Mouse (Mus musculus) hindlimb bud, embryonic 11.5 days (tissue): ENCODE results near the gene Add1.

ENCODE experiments used
- DNase-seq: peaks from one replicate; pipeline ENCODE4 v3.0.0-alpha.2; 2012; ENCODE audit warnings: low read depth, low spot score; ENCODE audit errors: extremely low spot score

Add1 gene

DNA sequence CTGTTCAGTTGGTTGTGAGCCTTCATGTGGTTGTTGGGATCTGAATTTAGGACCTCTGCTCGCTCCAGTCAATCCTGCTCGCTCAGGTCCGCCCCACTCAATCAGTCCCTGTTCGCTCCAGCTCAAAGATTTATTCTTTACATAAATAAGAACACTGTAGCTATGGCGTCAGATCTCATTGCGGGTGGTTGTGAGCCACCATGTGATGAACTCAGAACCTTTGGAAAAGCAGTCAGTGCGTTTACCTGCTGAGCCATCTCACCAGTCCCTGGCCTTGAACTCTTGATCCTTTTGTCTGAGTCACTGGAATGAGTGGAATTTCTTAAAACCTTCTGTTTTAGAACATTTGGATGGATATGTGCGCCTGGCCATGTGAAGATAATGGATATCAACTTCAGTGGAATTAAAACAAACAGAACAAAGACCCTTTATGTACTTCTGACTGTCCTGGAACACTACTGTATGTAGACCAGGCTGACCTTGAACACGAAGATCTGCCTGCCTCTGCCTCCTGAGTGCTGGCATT, 19.8 kb downstream of the Add1 start:
- DNase-seq, result no peak

- no peak for DNase-seq
Measured at GRCm38 (mm10) chr5:34604576-34604975, 31.1 kb downstream of the Add1 start.

- no peak for DNase-seq
Measured at GRCm38 (mm10) chr5:34607100-34607880, 33.8 kb downstream of the Add1 start.

- no peak for DNase-seq
Measured at GRCm38 (mm10) chr5:34608226-34608625, 34.8 kb downstream of the Add1 start.

- no peak for DNase-seq
Measured at GRCm38 (mm10) chr5:34609966-34610365, 36.5 kb downstream of the Add1 start.

DNA sequence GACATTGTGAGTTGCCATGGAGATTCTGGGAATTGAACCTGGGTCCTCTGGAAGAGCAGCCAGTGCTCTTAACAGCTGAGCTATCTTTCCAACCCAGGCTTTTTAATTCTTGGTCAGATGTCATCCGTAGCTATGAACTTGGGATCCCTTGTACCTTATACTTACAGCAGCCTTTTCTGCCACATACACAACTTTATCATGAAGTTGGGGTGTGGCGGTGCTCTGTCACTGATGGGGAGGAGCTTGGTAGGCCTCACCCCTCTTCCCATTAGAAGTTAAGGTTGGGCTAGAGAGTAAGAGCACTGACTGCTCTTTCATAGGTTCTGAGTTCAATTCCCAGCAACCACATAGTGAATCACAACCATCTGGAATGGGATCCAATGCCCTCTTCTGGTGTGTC, 59.5 kb downstream of the Add1 start:
- DNase-seq, result no peak

- DNase-seq, result no peak
Measured at GRCm38 (mm10) chr5:34633641-34634040, 60.2 kb downstream of the Add1 start.

GRCm38 (mm10) chr5:34634746-34635400, 61.4 kb downstream of the Add1 start:
- no peak for DNase-seq

- no peak for DNase-seq
Measured at GRCm38 (mm10) chr5:34635665-34636192, 62.3 kb downstream of the Add1 start.

DNA sequence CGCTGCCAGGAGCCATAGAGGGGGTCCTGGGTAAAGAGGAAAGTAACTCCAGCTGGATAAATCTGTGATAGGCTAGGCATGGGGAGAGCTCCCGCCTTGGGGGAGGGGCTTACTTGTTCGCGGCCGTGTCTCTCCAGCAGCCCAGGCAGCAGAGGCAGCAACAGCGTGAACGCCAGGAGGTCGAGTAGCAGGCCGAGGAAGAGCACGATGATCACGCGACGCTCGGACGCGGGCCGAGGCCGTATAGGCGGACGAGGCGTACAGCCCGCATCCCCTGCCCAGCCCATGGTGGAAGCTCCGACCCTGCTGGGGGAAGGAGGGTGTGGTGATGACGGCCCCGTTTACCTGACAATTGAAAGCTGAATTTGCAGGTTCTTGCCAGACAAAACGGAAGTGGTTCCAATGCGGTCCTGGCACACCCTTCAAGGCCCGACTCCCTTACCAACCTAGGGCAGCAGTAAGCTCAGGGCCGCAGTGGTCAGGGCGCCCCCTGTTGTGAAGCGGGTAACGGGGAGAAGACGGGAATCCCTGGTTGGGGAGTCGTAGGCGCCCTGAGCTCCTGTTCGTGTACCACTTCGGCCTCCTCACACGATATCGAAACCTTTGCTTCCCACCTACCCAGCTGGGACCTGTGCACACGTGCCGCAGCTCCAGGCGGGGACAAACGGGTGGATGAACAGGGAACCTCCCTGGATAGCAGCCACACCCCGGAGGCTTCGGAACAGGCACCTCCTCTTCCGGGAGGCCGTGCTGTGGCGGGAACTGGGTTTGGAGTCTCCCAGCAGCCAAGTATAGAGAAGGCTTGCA, 63.2 kb downstream of the Add1 start, which contains the start of gene Mfsd10:
Mfsd10 (minus strand) TSS at position 732 of the 807 bp plus-strand sequence.
- no peak for DNase-seq

DNA sequence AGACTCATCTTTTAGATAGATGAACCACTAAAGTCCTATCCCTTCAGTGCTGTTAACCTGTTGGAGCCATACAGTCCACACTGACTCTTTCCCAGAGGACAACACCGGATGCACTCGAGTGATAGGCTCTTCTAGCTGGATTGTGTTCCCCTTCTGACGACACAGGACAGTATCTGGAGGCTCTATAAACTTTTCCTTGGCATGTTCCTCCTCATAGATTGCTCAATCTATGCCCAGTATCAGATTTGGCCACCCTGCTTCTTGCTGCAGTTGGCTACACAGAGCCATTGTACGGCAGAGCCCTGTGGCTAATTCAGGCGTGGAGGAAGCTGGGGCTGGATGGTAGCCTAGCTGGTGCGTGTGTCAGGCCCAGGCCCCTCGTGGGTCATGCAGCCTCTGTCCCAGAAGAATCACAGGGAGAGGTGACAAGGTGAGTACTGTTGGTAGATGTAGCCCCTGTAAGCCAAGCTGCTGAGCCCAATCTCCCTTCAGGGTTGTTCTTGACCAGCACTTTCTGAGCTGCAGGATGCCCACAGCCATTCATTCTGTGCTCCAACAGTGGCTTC, 64.2 kb downstream of the Add1 start:
- no peak for DNase-seq

DNA sequence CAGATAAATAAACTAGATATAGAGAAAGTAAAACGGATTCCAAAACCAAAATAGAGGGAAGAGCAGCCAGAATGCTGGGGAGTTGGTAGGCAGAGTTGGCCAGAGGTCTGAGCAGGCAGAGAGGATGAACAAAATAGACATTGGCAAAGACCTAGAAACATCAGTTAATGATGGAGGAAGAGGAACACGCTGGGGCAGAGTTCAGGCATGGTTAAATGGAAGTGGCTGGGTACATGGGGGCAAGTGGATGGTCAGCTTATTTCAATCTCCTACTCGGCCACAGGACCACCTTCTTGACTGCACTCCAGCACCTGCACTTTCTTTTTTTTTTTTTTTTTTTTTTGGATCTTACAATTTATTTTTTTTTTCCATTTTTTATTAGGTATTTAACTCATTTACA, 68.5 kb downstream of the Add1 start:
- no peak for DNase-seq

- DNase-seq, result no peak
Measured at GRCm38 (mm10) chr5:34642932-34643331, 69.5 kb downstream of the Add1 start.

DNA sequence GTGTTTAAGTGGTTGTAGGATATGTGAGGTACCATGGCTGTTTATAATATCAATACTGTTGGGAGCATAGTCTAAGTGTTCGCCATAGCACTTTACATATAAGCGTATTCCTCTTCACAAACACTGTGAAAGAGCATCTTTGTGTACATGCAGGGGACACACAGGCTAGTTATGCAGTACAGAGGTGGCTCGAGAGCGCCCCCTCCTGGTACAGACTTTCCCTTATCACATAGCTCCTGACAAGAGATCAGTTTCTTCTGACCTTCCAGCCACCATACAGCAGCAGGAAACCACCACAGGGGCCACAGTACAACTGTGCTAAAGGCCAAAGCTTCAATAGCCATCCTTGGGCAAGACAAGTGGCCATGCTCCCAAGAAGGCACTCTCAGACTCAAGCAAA, 74.1 kb downstream of the Add1 start:
- DNase-seq, result no peak

- DNase-seq, result no peak
Measured at GRCm38 (mm10) chr5:34652961-34653360, 79.5 kb downstream of the Add1 start.

- DNase-seq, result no peak
Measured at GRCm38 (mm10) chr5:34654881-34655280, 81.4 kb downstream of the Add1 start.

- no peak for DNase-seq
Measured at GRCm38 (mm10) chr5:34657556-34657955, 84.1 kb downstream of the Add1 start.

DNA sequence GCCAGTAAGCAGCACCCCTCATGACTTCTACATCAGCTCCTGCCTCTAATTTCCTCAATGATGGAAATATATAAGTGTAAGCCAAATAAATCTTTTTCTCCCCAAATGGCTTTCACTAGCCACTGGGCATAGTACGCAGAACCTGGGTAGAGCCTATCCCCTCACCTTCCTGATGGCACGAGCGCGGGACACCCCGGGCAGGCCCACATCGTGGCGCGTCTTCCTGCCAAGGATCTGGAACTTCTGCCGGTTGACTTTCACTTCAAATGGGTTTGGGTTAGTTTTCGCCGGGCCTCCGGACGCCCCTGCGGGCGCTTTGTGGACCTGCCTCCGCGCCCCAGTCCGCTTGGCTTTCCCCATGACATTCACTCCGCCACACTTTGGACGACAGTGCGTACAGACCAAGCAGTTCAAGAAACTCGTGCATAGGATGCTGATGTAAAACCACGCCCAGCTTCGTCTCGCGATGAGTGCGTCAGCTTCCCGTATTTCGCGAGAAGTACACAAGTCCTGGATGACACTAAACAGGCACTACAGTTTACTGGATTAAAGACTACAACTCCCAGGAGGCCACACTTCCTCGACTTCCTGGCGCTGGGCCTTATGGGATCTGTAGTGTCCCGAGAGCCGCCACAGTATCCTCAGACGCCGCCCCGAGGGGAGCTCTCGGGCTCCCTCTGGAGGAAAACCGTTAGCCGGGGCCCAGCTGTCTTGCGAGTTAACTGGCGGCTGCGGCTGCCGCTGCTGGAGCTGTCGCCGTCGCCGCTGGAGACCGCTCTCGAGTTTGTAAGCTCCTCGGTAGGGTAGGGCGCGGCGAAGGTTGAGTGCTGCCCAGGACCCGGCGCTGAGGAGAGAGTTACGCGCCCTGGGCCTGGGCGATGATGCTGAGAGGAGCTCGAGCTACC, 86.5 kb downstream of the Add1 start, which contains the start of the genes Nop14 and Grk4:
Nop14 (minus strand) TSS at position 463 of the 905 bp plus-strand sequence.
Grk4 (plus strand) TSS at position 694 of the 905 bp plus-strand sequence.
- DNase-seq, result peak; percentile 100

DNA sequence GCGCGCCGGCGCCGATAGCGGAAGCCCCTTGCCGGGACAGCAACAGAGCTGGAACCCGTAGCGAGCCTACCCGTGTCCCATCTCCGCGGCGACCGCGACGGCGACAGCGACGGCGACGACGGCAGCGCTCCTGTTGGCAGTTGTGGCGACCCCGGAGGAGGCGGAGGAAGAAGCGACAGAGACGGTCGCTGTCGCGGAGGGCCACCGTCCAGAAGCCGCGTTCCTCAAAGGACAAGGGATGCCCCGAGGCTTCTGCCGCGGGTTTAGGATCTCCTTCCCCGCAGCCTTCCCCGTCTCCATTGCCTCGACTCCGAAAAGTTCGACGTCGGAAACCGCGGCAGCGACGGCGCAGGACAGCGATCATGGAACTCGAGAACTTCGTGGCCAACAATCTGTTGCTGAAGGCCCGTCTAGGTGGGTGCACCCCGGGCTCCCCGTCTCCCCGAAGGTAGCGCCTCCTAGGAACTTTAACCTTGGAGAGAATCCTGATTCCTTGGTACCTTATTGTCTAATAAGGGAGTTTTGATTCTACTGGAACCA, 87.2 kb downstream of the Add1 start:
- DNase-seq, result no peak
